Mouse (Mus musculus) liver, postnatal 0 days (tissue): Measurements from ENCODE around the gene Lingo2.

ENCODE experiments used
- CTCF ChIP-seq: sonication (generic); IDR thresholded peaks from 2 replicates; pipeline ENCODE4 v1.5.1; 2016; ENCODE audit warnings: antibody characterized with exemption, low read depth
- EP300 ChIP-seq: IDR thresholded peaks from 2 replicates; pipeline ENCODE4 v1.6.1; 2016; ENCODE audit warnings: antibody characterized with exemption, low read depth, mild to moderate bottlenecking

DNA sequence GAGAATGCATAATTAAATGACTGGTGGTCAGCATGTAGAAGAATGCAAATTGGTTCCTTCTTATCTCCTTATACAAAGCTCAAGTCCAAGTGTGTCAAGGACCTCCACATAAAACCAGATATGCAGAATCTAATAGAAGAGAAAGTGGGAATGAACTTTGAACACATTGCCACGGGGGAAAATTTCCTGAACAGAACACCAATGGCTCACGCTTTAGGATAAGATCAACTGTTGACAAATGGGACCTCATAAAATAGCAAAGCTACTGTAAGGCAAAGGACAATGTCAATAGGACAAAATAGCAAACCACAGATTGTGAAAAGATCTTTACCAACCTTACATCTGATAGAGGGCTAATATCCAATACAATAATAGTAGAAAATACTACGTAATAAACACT, 1000.3 kb downstream of the Lingo2 start:
- no peak for TF ChIP-seq CTCF
- TF ChIP-seq EP300, result no peak
